Comparison of ENCODE assay signal across 1 mouse cellular context in the genomic region with DNA sequence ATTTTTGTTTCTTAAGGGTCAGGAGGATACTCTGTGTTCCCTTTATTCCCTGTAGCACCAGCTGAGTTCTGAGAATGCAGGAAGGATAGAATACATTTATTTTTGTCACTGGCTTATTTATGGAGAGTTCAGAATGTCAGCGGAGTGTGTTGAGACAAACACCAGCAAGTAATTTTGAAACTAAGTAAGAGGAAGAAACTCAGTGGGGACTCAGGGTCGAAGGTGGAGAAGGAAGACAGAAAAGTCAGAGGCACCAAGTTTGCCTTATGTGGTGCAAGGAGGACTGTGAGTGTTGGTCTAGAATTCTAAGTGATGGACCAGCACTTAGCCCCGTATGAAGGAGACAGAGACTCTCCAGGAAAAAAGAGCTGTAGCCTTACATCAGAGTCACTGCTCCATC.
A peak's percentile ranks its signal among the peaks of the same experiment; 100 is the strongest.
TF ChIP-seq lines count a peak whose summit lies in the region.

No protein-coding gene starts in this region.

TF ChIP-seq in CH12.LX, 34 proteins besides CTCF, POLR2A, EP300 and RAD21:
- TF ChIP-seq IRF4 (IDR thresholded peaks at IDR 0.05; ENCODE audit: low read depth, low read length) (peak; percentile 66), MXI1 (IDR thresholded peaks at IDR 0.05; ENCODE audit: low read depth, low read length) (no peak), JUN (IDR thresholded peaks at IDR 0.05; ENCODE audit: insufficient read depth, low read depth, low read length) (0 out of 2 replicates have a peak, but pooled peaks have one; percentile 6), JUND (conservative IDR thresholded peaks at IDR 0.05; ENCODE audit: low read depth, low read length) (peak; percentile 35; the same call in 1 of the 2 replicates)
